Mouse (Mus musculus): ENCODE measurements around the gene Prkch. TPM values are rescaled to one million over a fixed set of nuclear protein-coding genes. Genes with fewer than 3 reads are reported as not detected.

Gene Prkch
- total RNA-seq, 4 experiments from 2014 or later = 4.3 to 5.8 (median 4.9) TPM

- no peak for DNase-seq (ENCODE audit: low spot score in 2 of 2)
Measured at GRCm38 (mm10) chr12:73793744-73794143, 209.1 kb downstream of the Prkch start.

- peak; percentile 67 to 77 for DNase-seq (ENCODE audit: low spot score in 2 of 2)
Measured at GRCm38 (mm10) chr12:73794151-73794883, 209.7 kb downstream of the Prkch start.

GRCm38 (mm10) chr12:73799671-73800070, 215.1 kb downstream of the Prkch start:
- no peak for DNase-seq (ENCODE audit: low spot score in 2 of 2)

- DNase-seq (ENCODE audit: low spot score in 2 of 2) = peak in 1 of 2 experiments; percentile 20
Measured at GRCm38 (mm10) chr12:73800886-73801285, 216.3 kb downstream of the Prkch start.

DNA sequence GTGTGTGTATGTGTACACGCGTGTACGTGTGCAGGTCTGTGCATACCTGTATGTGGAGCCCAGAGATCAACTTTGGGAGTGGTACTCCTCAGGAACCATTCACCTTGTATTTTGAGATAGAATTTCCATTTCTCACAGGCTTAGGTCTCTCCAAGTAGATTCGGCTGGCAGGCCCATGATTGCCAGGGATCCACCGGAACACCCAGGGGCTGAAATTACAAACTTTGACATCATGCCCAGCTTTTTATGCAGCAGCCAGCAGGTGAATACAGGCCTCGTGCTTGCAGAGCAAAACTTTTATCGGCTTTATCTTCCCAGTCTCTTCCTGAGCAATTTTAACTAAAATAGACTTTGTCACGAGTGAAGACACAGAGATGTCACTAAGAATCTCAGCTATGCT, 217.2 kb downstream of the Prkch start:
- DNase-seq (ENCODE audit: low spot score in 2 of 2) = no peak

GRCm38 (mm10) chr12:73802379-73803057, 217.9 kb downstream of the Prkch start:
- DNase-seq (ENCODE audit: low spot score in 2 of 2) = no peak

DNA sequence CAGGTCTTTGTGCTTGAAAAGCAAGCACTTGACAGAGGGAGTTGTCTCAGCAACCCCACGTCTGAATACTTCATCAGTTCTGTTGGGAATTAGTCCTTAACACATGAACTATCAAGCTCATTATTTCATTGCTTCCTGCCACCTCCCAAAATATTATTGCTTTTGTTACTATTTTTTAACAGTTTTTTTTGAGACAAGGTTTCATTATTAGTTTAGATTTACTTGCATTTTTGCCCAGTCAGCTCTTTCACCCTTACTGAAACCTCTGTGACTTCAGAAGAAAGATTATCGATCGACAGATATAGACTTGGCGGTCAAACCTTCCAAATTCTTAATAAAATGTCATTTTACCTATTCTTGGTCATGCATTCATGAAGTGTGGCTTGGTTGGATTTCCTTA, 219.3 kb downstream of the Prkch start:
- no peak for DNase-seq (ENCODE audit: low spot score in 2 of 2)

DNA sequence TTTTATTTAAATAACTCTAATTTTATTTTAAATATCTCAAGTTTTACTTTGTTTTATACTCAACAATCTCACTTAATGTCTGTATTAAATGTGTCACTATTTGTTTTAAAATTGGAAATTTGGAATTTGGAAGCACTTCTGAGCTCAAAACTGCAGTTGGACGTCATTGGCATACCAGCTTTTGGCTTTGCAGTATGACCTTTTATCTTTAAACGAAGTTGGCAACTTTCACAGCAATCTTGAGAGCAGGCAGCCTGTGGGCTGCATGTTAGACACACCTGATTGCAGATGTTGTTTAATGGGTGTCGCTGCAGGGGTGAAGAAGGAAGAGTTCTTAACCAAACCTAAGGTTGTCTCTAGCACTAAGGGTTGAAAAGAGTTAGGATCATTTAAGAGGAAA, 220.9 kb downstream of the Prkch start:
- DNase-seq (ENCODE audit: low spot score in 2 of 2) = no peak

- DNase-seq (ENCODE audit: low spot score in 2 of 2) = no peak
Measured at GRCm38 (mm10) chr12:73806003-73806402, 221.4 kb downstream of the Prkch start.

DNA sequence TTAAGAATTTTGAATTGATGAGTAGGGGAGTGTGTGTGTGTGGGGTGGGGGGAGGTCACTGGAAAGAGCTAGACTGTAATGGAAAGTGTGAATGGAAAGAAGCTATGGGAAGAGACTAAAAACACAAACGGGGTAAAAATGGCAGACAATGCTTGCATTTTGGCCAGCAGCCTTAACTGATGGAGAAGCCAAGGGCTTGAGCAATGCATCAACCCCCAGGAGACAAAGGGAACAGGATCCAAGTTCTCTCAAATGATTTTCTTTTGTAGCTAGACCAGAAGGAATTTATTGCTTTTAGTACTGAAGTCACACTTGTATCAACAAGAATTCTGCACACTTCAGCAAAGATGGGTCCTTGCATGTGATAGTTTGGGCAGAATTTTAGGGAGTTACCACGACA, 222.6 kb downstream of the Prkch start:
- no peak for DNase-seq (ENCODE audit: low spot score in 2 of 2)

- DNase-seq (ENCODE audit: low spot score in 2 of 2) = peak; percentile 41 to 69
Measured at GRCm38 (mm10) chr12:73810041-73810795, 225.6 kb downstream of the Prkch start.

GRCm38 (mm10) chr12:73810903-73811302, 226.3 kb downstream of the Prkch start:
- no peak for DNase-seq (ENCODE audit: low spot score in 2 of 2)

GRCm38 (mm10) chr12:73812198-73812597, 227.6 kb downstream of the Prkch start:
- DNase-seq (ENCODE audit: low spot score in 2 of 2) = no peak

- DNase-seq (ENCODE audit: low spot score in 2 of 2) = no peak
Measured at GRCm38 (mm10) chr12:73813016-73813900, 228.7 kb downstream of the Prkch start.

DNA sequence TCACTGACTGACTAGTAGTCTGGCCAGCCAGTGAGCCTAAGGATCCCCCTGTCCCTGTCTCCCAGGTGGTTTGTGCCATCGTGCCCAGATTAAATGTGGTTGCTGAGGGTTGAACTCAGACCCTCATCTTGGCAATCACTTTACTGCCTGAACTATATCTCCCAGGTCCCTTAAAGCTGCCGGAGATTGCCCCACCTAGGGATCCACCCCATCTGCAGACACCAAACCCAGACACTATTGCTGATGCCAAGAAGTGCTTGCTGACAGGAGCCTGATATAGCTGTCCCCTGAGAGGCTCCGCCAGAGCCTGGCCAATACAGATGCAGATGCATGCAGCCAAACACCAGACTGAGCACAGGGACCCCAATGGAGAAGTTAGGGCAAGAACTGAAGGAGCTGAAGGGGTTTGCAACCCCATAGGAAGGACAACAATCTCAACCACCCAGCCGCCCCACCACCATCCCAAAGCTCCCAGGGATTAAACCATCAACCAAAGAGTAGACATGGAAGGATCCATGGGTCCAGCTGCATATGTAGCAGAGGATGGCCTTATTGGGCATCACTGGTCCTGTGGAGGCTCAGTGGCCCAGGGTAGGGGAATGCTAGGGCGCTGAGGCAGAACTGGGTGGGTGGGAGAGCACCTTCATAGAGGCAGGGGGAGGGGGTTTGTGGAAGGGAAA, 229.6 kb downstream of the Prkch start:
- no peak for DNase-seq (ENCODE audit: low spot score in 2 of 2)

GRCm38 (mm10) chr12:73814897-73815296, 230.3 kb downstream of the Prkch start:
- DNase-seq (ENCODE audit: low spot score in 2 of 2) = no peak

GRCm38 (mm10) chr12:73815463-73815862, 230.9 kb downstream of the Prkch start:
- DNase-seq (ENCODE audit: low spot score in 2 of 2) = no peak

GRCm38 (mm10) chr12:73815892-73816291, 231.3 kb downstream of the Prkch start:
- DNase-seq (ENCODE audit: low spot score in 2 of 2) = no peak

- DNase-seq (ENCODE audit: low spot score in 2 of 2) = no peak
Measured at GRCm38 (mm10) chr12:73816866-73817265, 232.3 kb downstream of the Prkch start.

GRCm38 (mm10) chr12:73818801-73819200, 234.2 kb downstream of the Prkch start:
- no peak for DNase-seq (ENCODE audit: low spot score in 2 of 2)

DNA sequence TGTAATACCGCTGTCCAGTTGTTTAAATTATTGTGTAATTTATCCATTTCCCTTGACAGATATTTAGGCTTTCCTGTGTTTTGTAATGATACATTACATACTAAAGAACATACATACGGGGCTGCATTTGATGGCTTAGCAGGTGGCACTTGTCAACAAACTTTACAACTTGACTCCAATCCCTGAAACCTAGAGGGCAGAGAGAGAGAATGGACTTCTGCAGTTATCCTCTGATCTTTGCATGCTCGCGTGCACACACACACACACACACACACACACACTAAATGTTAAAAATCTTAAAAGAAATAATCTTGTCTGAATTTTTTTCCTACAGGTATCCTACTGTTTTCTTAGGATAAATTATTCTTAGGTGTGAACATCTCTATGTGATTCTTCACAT, 236.6 kb downstream of the Prkch start:
- no peak for DNase-seq (ENCODE audit: low spot score in 2 of 2)
